Mouse (Mus musculus) CH12.LX (cell line): Measurements from ENCODE around the gene Ttyh2.

Experiments used
- BHLHE40 ChIP-seq: IDR thresholded peaks from 2 replicates; pipeline ENCODE4 v1.6.1; 2011; ENCODE audit warnings: mild to moderate bottlenecking, low read depth, low read length, improper control_type of control experiment
- CHD2 ChIP-seq: IDR thresholded peaks from 2 replicates; pipeline ENCODE4 v1.6.1; 2011; ENCODE audit warnings: low read length, improper control_type of control experiment
- CTCF ChIP-seq, 2 experiments: IDR thresholded peaks in 1 of 2; conservative IDR thresholded peaks in 1 of 2; 2 replicates each; pipeline ENCODE4 v1.5.1; 2011 to 2012; ENCODE audit warnings: low read depth in 2 of 2, low read length in 2 of 2, improper control_type of control experiment in 1 of 2, inconsistent platforms in 1 of 2, mild to moderate bottlenecking in 1 of 2, moderate library complexity in 1 of 2
- EP300 ChIP-seq: IDR thresholded peaks from 2 replicates; pipeline ENCODE4 v1.6.1; 2011; ENCODE audit warnings: low read length, improper control_type of control experiment
- JUND ChIP-seq: conservative IDR thresholded peaks from 2 replicates; pipeline ENCODE4 v1.6.1; 2011; ENCODE audit warnings: low read depth, low read length, improper control_type of control experiment
- POLR2AphosphoS2 ChIP-seq: IDR thresholded peaks from 2 replicates; pipeline ENCODE4 v1.6.1; 2011; ENCODE audit warnings: low read depth, low read length, improper control_type of control experiment
- ZNF384 ChIP-seq: IDR thresholded peaks from 2 replicates; pipeline ENCODE4 v1.6.1; 2012; ENCODE audit warnings: low read depth, low read length, improper control_type of control experiment, inconsistent platforms

DNA sequence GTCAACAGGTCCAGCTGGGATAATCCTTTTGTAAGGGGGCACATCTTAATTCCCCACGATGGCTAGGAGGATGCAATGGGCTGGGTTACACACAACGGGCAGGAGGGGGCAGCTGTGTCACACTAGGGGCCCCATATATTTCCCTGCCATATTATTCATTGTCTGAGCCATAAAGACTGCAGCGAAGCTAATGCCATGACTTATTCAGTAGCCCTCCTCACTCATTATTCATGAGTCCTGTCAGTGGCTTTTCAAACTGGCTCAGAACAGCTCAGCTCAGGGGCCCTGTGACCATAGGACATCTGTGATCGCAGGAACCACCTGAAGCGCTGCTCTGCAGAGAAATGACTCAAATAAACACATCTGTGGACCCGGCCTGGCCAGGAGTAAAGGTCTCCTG lies 66.2 kb downstream of the Ttyh2 start:
- peak; percentile 69; the same call in 1 of the 2 replicates for TF ChIP-seq EP300
- no peak for TF ChIP-seq POLR2AphosphoS2
- no peak for TF ChIP-seq JUND
- TF ChIP-seq CHD2: no peak
- TF ChIP-seq ZNF384: no peak
- peak; percentile 44 for TF ChIP-seq BHLHE40
- TF ChIP-seq CTCF (conservative IDR thresholded peaks at IDR 0.05 in 1 of 2, IDR thresholded peaks at IDR 0.05 in 1 of 2; ENCODE audit: low read depth in 2 of 2, low read length in 2 of 2): peak in 1 of 2 experiments; percentile 41; a peak in 2 of 4 replicates
